Mouse (Mus musculus): Measurements from ENCODE around the gene Pitpna.
A peak's percentile ranks its signal among the peaks of the same experiment; 100 is the strongest.

The Pitpna gene

GRCm38 (mm10) chr11:75565849-75566248, 22.0 kb upstream of the Pitpna start:
- DNase-seq = peak; percentile 74

- peak; percentile 57 to 71 for DNase-seq
Measured at GRCm38 (mm10) chr11:75566276-75567196, 21.4 kb upstream of the Pitpna start.

DNA sequence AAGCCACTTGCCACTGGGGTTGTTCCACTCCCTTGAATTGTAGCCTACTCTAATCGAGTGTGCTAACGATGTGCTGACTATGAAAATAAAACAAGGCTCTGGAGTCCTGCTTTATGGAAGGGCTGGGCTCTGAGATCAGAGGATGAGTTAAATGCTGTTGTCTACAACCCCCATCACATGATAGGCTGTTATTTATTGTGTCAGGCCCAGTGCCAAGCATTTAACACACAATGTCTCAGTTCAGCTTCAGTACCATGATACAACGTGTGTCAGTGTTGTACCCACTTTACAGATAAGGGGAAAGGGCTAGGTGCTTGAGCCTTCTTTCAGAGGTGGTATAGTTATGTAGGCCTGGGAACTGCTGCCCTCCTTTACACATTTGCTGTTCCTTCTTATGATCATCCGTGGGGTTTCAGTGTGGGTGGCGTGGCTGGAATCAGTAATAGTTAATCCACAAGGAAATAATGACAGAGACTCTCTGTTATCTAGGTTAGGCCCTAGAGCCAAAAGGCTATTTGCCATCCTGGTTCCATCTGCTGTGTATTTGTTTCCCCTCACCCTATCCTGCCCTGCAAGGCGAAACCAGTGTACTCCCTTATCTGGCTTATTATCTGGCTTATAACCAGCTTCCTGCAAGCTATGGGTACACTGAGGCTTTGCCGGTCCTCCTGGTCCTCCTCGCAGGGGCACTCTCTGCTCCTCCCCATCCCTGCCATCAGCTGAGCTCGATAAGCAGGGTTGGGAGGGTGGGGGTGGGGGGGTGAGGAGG, 20.4 kb upstream of the Pitpna start:
- no peak for DNase-seq

DNA sequence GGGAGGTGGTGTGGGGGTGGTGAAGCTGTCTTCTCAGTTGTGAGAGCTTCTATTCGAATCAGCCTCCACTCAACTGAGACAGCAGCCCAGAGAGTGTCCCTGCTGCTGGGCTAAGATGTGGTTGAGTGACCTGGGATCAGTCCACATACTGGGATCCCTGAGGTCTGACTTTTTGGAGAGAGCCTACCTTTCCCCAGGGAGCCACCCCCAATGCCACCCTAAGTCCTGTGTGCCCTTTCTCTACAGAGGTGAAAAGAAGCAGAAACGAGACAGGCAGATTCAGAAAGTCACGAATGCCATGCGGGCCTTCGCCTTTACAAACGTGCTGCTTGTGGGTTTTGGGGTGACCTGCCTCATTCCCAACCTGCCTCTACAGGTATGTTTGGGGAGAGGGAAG, 19.8 kb upstream of the Pitpna start:
- no peak for DNase-seq

- DNase-seq = no peak
Measured at GRCm38 (mm10) chr11:75568962-75569361, 18.9 kb upstream of the Pitpna start.

DNA sequence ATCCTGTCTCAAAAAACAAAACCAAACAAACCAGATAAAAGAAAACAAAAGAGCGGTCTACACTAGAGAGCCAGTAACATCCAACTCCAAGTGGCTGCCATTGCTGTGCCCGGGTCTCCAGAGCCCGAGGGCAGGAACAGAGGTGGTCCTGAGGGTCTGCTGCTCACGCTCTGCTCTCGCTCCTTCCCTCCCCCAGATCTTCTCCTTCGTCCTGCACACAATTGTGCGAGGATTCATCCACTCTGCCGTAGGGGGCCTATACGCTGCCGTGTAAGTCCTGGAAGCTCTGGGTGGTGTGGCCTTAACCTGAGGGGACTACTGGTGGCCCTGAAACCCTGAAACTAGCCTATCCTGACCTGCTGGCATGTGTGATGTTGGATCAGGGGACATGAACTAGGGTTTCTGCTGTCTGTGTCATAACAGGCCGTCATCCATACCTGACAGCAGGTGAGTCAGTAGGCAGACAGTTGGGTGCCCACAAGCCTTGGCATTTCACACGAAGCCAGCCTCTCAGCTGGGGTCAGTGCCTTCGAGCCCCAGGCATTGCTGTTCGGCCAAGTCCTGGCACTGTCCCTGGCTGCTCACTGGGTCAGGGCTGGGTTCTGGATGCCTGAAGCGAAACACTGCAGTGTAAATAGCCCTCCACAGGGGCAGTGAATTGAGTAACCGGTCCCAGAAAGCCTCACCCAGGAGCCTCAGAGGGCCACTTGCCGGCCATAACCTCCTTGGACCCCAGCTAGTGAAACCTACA, 17.3 kb upstream of the Pitpna start:
- peak; percentile 55 to 65 for DNase-seq

GRCm38 (mm10) chr11:75571126-75571990, 16.5 kb upstream of the Pitpna start:
- peak; percentile 75 for DNase-seq

DNA sequence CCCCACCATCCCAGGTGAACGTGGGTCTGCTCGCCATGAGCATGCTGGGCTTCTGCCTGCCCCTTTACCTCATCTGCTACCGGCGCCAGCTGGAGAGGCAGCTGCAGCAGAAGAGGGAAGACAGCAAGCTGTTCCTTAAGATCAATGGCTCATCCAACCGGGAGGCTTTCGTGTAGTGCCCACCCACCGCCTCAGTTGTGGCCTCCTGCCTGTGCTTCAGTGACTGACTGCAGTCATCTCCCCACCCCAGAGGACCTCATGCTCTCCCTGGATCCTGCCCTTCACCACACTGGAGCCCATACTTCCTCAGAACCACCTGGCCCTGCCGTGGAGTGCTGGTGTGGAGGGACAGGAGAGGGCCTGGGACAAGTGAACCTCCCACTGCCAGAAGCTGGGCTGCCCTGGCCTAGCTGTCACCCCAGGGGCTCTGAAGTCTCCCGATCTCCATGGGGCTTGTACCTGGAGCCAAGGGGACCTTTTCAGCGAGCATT, 15.6 kb upstream of the Pitpna start:
- no peak for DNase-seq

DNA sequence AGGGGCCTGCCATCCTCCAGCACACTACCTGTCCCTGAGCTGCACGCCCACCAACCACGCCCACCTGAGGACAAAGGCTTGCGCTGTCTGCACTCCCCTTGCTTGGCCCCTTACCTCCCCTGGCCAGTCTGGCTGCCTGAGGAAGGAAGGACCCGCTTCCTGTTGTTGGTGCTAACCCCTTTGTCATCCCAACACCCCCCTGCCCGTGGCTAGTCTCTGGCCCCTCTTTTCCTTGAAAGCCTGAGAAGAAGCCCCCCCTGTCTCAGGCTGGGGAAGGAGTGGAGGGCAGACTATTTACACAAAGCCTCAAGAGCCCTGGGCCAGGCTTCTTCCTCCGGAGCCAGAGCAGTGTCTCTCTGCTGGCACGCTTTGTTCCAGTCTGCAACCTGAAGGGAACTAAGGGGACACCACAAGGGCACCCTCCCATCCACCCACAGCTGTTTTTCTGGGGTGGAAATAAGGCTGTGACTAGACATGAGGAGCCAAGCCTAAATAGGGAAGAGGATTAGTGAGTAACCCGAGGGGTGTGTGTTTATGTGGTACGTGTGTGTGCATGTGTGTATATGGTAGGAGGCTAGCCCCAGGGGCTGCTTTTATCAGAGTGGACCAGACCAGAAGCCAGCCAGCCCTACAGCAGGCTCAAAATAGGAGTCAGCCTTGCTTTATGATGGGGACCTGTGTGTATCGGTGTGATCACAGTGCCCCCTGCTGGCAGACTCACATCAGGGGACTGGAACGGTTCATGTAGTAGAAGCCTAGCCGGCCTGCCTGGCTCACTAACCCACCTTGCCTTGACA, 14.8 kb upstream of the Pitpna start:
- DNase-seq = peak; percentile 91 to 93

DNA sequence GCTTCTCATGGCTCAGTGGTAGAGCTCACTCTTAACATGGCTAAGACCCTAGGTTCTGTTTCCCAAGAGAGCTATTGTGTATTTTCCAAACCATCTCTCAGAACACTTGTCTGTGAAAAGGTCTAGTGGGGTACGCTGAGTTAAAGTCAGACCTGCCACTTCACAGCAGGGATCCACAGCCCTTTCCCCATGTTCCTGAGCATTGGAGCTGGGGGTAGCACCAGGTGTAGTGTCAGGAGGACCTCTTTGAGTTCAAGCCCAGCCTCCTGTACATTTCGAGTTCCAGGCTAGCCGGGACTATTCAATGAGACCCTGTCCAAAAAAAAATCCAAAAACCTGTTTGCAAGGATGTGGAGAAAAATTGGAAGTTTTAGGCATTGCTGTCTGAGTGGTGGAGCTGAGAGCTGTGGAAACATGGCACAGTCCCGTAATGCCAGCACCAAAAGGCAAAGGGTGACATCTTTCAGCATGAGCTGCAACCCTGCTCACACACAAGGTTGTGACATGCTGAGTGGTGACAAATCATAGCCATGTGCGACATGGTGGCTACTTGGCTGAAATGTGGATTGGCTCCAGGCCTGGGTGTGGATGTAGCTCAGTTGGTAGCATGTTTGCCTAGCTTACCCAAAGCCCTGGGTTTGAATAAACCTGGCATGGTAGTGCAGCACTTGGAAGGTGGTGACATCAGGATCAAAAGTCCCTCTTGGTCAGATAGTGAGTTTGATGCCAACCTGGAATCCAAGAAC, 13.3 kb upstream of the Pitpna start:
- no peak for DNase-seq

DNA sequence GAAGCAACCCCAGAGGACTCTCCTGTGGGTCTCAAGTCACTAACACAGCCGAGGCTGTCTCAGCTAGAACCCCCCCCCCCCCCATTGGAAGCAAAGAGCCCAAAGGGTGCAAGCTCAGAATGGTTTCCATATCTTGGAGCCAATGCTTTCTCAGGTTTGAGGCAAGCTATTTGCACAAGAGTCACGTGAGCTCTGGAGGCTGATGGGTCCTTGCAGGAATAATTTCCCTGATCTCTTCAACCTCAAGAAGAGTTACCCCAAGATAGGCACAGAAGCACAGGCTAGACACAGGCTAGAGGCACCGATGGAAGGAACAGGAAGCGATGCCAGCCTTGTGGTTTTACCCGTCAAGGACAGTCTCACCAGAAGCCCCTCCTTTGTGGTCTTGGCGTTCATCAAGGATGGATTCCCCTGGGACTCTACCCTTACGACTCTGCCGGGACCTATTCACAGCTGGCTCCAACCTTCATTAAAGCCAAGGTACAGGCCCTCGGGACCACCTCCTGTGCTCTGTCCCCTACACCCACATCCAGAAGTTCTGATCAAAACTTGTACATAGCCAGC, 12.3 kb upstream of the Pitpna start:
- no peak for DNase-seq

DNA sequence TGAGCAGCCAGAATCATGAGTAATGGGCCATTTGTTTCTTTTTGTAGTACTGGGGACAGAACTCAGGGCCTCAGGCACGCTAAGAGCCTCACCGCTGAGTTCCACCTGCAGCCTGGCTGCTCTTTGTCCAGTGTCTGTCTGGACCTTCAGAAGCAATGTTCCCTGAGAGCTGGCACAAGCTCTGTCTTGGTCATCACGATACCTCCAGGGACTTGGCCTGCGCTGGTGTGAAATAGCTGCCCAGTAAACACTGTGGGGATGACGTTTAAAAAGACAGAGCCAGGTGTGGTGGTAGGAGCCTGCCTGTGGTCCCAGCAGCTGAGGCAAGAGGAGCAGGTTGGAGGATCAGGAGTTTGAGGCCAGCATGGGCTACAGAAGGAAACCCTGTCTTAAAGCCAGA, 9.3 kb upstream of the Pitpna start:
- no peak for DNase-seq

GRCm38 (mm10) chr11:75581495-75582149, 6.3 kb upstream of the Pitpna start:
- DNase-seq = no peak

DNA sequence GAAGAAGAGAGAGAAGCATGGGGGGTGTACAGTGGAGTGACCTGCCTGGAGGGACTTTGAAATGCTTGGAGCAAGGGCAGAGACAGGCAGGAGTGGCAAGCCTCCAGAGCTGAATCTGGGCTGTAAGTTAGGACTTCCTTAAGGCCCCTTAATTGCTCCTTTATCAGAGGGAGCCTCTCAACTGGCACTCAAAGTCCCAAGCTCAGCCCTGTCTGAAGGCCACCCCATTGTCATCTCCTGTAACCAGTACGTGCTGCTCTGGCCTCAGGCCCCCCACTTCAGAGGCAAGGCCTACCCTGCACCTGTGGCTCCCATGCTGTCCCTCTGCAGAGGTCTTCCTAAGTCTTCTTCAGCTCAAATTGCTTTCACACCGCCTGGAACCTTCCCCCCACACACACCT, 4.4 kb upstream of the Pitpna start:
- DNase-seq = no peak

- DNase-seq = no peak
Measured at GRCm38 (mm10) chr11:75585061-75585460, 2.8 kb upstream of the Pitpna start.

GRCm38 (mm10) chr11:75585978-75586377, 1.9 kb upstream of the Pitpna start:
- no peak for DNase-seq

GRCm38 (mm10) chr11:75586963-75587362, 934 bp upstream of the Pitpna start:
- DNase-seq = no peak

DNA sequence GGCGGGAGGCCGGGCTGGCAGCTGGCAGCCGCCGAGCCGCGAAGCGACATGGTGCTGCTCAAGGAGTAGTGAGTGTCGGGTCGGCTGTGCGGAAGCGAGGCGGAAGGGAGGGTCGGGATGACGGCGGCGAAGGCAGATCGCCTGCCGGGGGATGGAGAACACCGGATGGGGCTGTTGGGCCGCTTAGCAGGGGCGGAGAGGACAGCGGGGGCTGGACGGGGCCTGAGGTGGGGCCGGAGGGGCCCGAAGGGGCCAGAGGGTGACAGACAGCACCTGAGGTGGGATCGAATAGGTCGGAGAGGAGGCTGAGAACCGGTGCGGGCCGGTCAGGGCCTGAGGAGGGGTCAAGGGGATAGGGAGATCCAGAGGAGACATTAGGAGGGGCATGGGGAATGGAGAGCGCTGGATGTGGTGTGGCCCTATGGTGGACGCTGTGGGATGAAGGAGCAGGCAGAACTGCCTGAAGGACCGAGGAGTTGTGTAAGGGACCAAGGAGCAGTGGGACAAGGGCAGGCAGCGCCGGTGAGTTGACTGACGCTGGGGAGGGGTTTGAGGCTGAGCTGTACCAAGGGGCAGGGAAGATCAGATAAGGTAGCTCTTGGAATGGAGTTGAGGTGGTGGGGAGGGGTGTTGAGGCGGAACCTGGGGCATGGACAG, 516 bp downstream of the Pitpna start:
- DNase-seq = peak; percentile 81 to 82

DNA sequence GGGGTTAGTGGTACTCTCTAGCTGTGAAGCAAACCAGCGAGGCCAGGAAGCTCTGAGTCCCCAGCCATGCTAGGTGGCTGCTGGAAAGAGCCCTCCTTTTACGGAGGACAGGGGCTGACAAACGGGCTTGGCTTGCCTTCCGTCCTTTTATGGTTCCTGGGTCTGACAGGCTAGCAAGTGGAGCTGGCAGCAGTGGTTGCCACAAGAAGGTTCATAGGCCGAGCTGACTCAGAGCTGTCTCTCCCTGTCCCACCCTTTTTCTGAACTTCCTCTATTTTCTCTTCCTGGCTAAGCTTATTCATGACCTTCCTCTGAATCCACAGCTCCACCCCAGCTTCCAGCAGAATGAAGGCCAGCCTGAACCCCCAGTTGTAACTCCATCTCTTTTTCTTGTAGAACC, 4.7 kb downstream of the Pitpna start:
- DNase-seq = peak in 1 of 2 experiments; percentile 38

All from lung, adult 18-20 months (tissue).